Mouse (Mus musculus) heart, postnatal 0 days (tissue): ENCODE results near the gene Susd1. TPM values are rescaled to one million over a fixed set of nuclear protein-coding genes. Genes with fewer than 3 reads are reported as not detected.

Source experiments
- ATAC-seq: fragments of 200-750 bp; cut with Nextera tagmentation; 2 replicates; pipeline ENCODE4 v1.8.0; 2017; ENCODE audit warnings: low read depth, moderate number of reproducible peaks, moderate library complexity; ENCODE audit not compliant: insufficient read depth
- DNase-seq: peaks from one replicate; pipeline ENCODE4 v3.0.0-alpha.2; 2016; ENCODE audit warnings: low spot score
- H3K27ac ChIP-seq: fragments of 300-500 bp; sonication (generic); 2 replicates; pipeline ENCODE4 v1.5.1; 2014; ENCODE audit warnings: low read depth, mild to moderate bottlenecking
- H3K27me3 ChIP-seq: fragments of 300-500 bp; sonication (generic); 2 replicates; pipeline ENCODE4 v1.6.1; 2014; ENCODE audit warnings: low read length, mixed read lengths; ENCODE audit not compliant: control insufficient read depth, insufficient read depth
- H3K36me3 ChIP-seq: fragments of 300-500 bp; sonication (generic); replicated peaks from 2 replicates; pipeline ENCODE4 v1.6.1; 2014; ENCODE audit warnings: low read length, mixed read lengths; ENCODE audit not compliant: control insufficient read depth, insufficient read depth
- H3K4me1 ChIP-seq: fragments of 300-500 bp; sonication (generic); 2 replicates; pipeline ENCODE4 v1.6.1; 2014; ENCODE audit warnings: antibody characterized with exemption; ENCODE audit not compliant: control insufficient read depth, insufficient read depth
- H3K4me2 ChIP-seq: fragments of 300-500 bp; sonication (generic); 2 replicates; pipeline ENCODE4 v1.6.1; 2014; ENCODE audit warnings: low read depth, mild to moderate bottlenecking, low read length, moderate library complexity
- H3K4me3 ChIP-seq: fragments of 300-500 bp; sonication (generic); 2 replicates; pipeline ENCODE4 v1.5.1; 2014; ENCODE audit warnings: low read depth, low read length
- H3K9ac ChIP-seq: fragments of 300-500 bp; sonication (generic); replicated peaks from 2 replicates; pipeline ENCODE4 v1.6.1; 2014; ENCODE audit warnings: low read depth, low read length, mixed read lengths
- H3K9me3 ChIP-seq: fragments of 300-500 bp; sonication (generic); replicated peaks from 2 replicates; pipeline ENCODE4 v1.6.1; 2016; ENCODE audit warnings: low read length; ENCODE audit not compliant: control insufficient read depth
- CTCF ChIP-seq: IDR thresholded peaks from 2 replicates; pipeline ENCODE4 v1.5.1; 2016; ENCODE audit warnings: antibody characterized with exemption, control low read depth, low read depth
- EP300 ChIP-seq: IDR thresholded peaks from 2 replicates; pipeline ENCODE4 v1.6.1; 2016; ENCODE audit warnings: antibody characterized with exemption, low read depth
- WGBS: fragments of 180-500 bp; shearing (Covaris S2); extraction: QIAGEN DNeasy Blood & Tissue Kit; methylation state at CpG from one replicate; pipeline ENCODE4 v1.1.7; 2014; 5-methylcytosine and 5-hydroxymethylcytosine counted together
- polyA plus RNA-seq: library from polyadenylated mRNA; unstranded; fragments of >200 nt; fragmentation: Nextera tagmentation; extraction: Ambion mirVana; gene quantifications from 2 replicates; pipeline ENCODE4 v1.2.1, GENCODE M21; 2015
- total RNA-seq: library from RNA; depleted of rRNA; stranded (reverse); fragments of >200 nt; gene quantifications from 2 replicates; pipeline ENCODE4 v1.2.3, GENCODE M21; 2014; ENCODE audit warnings: low replicate concordance

Susd1 gene
- total and polyA plus RNA-seq, 2 experiments from 2014 or later, result 2.1 to 6.2 TPM

DNA sequence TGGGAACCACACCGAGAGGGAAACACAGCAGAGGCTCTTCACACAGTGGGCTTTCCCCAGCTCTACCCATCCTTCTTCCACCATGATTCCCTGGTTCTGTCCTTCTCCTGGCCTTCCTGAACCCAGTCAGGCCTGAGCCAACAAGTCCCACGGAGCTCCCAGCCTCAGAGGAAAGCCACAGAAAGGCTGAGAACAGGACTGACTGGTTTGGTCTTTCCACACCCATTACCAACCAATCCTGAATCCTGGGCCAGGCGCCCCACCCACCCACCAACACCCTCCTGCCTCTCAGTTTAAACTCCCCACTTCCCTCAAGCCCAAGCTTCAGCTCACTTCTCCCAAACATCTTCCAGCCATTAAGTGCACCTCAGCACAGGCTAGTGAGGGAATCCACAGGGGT is 4.4 kb downstream of the Susd1 start:
- ATAC-seq (no peak), DNase-seq (no peak)
- WGBS, result 64% methylated on average over 3 of the region's 3 CpGs
- no peaks in the 10 kb centered on the region for H3K27me3 ChIP-seq
- H3K36me3 ChIP-seq, result no peaks in the 10 kb centered on the region
- no peak overlapping the region for H3K9ac ChIP-seq
- H3K9me3 ChIP-seq, result no peaks in the 10 kb centered on the region
- H3K27ac ChIP-seq, result no peak overlapping the region
- no peak for TF ChIP-seq EP300
- no peak for TF ChIP-seq CTCF
- H3K4me2 ChIP-seq, result no peak overlapping the region
- H3K4me3 ChIP-seq, result no peak overlapping the region
- peaks cover 13% of the 10 kb centered on the region; the same call in 1 of the 2 replicates for H3K4me1 ChIP-seq

DNA sequence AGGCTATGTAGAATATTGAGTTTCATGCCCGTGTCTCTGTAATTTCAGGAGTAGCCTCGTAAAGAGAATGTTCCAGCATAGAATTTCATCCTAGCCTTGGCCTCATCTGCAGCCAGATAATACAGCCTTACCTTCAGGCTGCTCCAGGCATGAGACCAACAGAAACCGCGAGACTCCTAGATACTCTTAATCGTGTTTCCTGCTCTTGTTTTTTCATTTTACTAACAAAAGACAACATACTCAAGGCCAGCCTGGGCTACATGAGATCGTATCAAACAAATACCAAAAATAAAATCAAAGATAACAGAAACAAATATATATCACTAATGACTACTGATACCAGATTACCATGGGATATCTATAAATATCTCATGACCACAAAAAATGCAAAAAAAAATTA is 9.3 kb downstream of the Susd1 start:
- H3K36me3 ChIP-seq, result no peaks in the 10 kb centered on the region
- no peak overlapping the region for H3K4me2 ChIP-seq
- no peak overlapping the region for H3K27ac ChIP-seq
- ATAC-seq, result no peak
- H3K9me3 ChIP-seq, result no peaks in the 10 kb centered on the region
- no peaks in the 10 kb centered on the region for H3K27me3 ChIP-seq
- H3K4me1 ChIP-seq, result no peaks in the 10 kb centered on the region
- TF ChIP-seq EP300 (no peak), CTCF (no peak)
- DNase-seq, result no peak
- no peak overlapping the region for H3K9ac ChIP-seq
- WGBS, result 74% methylated on average over 6 of the region's 6 CpGs
- H3K4me3 ChIP-seq, result no peak overlapping the region

DNA sequence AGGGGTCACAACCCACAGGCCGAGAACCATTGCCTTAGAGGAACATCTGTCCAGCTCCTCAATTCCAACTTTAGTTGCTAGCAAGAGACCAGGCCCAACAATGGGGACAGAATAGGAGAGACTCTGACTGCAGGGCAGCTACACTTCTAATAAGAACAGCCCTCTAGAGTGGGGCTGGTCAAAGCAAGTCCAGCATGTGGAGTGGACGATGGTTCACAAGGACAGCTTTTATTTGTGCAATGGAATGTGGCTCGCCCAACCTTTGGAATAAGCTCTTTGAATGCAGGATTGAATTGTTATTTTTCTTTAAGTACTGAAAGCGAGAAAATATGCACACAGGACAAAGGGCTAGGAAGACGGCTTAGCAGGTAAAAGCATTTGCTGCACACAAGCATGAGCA is 12.0 kb downstream of the Susd1 start:
- TF ChIP-seq CTCF (no peak), EP300 (no peak)
- no peak overlapping the region for H3K4me3 ChIP-seq
- H3K27me3 ChIP-seq, result no peaks in the 10 kb centered on the region
- no peak overlapping the region for H3K9ac ChIP-seq
- ATAC-seq (no peak), DNase-seq (no peak)
- 90% methylated on average over 5 of the region's 5 CpGs for WGBS
- H3K9me3 ChIP-seq, result no peaks in the 10 kb centered on the region
- no peaks in the 10 kb centered on the region for H3K4me1 ChIP-seq
- no peak overlapping the region for H3K4me2 ChIP-seq
- H3K36me3 ChIP-seq, result no peaks in the 10 kb centered on the region
- H3K27ac ChIP-seq, result no peak overlapping the region

GRCm38 (mm10) chr4:59422808-59423207 is 15.6 kb downstream of the Susd1 start:
- no peak overlapping the region for H3K4me2 ChIP-seq
- H3K27me3 ChIP-seq, result no peaks in the 10 kb centered on the region
- DNase-seq, result no peak
- H3K9ac ChIP-seq, result no peak overlapping the region
- H3K36me3 ChIP-seq, result no peaks in the 10 kb centered on the region
- H3K4me1 ChIP-seq, result no peaks in the 10 kb centered on the region
- no peak overlapping the region for H3K4me3 ChIP-seq
- H3K9me3 ChIP-seq, result no peaks in the 10 kb centered on the region
- ATAC-seq, result no peak
- TF ChIP-seq CTCF (no peak), EP300 (no peak)
- H3K27ac ChIP-seq, result no peak overlapping the region

- H3K9me3 ChIP-seq, result no peaks in the 10 kb centered on the region
- H3K27ac ChIP-seq, result no peak overlapping the region
- WGBS, result 74% methylated on average over 5 of the region's 5 CpGs
- no peak for ATAC-seq
- no peaks in the 10 kb centered on the region for H3K36me3 ChIP-seq
- no peak overlapping the region for H3K9ac ChIP-seq
- no peaks in the 10 kb centered on the region for H3K27me3 ChIP-seq
- TF ChIP-seq EP300 (no peak), CTCF (no peak)
- DNase-seq, result no peak
- H3K4me2 ChIP-seq, result no peak overlapping the region
- no peak overlapping the region for H3K4me3 ChIP-seq
- H3K4me1 ChIP-seq, result no peaks in the 10 kb centered on the region
Measured at GRCm38 (mm10) chr4:59422025-59422783, 16.2 kb downstream of the Susd1 start.

GRCm38 (mm10) chr4:59421369-59421746 is 17.1 kb downstream of the Susd1 start:
- Histone ChIP-seq H3K9ac (no peak overlapping the region), H3K27ac (no peak overlapping the region), H3K36me3 (no peaks in the 10 kb centered on the region), H3K27me3 (no peaks in the 10 kb centered on the region), H3K4me2 (no peak overlapping the region), H3K4me1 (no peaks in the 10 kb centered on the region), H3K9me3 (no peaks in the 10 kb centered on the region), H3K4me3 (no peak overlapping the region)
- TF ChIP-seq EP300 (no peak), CTCF (no peak)
- DNase-seq (no peak), ATAC-seq (no peak)
- whole genome bisulfite sequencing, result 63% methylated on average over 5 of the region's 5 CpGs
